Mouse (Mus musculus): ENCODE measurements around the gene Tmem132c.
"Not testable (repeated sequence)": the region's sequence is repeated elsewhere in the genome, so short reads cannot be mapped to it uniquely, and the experiment has no call there.

The Tmem132c gene

DNA sequence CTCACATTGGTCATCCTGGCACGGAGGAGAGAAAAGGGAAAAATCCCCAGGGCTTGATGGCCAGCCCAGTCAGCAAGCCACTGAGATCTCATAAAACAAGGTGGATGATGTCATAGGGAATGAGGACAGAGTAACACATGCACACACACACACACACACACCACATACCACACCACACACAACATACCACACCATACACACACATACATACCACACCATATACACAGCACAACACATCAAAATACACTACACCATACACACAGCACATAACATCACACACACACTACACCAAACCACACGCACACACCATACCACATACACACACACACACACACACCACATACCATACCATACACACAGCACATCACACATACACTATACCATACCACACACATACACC, 104.8 kb downstream of the Tmem132c start:
- no peak for DNase-seq (ENCODE audit: low spot score)

GRCm38 (mm10) chr5:127347053-127347748, 105.6 kb downstream of the Tmem132c start:
- DNase-seq (ENCODE audit: low spot score): no peak

- DNase-seq (ENCODE audit: low spot score): no peak
Observed at GRCm38 (mm10) chr5:127349221-127350065, 107.8 kb downstream of the Tmem132c start.

- no peak for DNase-seq (ENCODE audit: low spot score)
Observed at GRCm38 (mm10) chr5:127353002-127353401, 111.4 kb downstream of the Tmem132c start.

- DNase-seq (ENCODE audit: low spot score): peak; percentile 54
Observed at GRCm38 (mm10) chr5:127355836-127356235, 114.2 kb downstream of the Tmem132c start.

GRCm38 (mm10) chr5:127357878-127358277, 116.3 kb downstream of the Tmem132c start:
- not testable (repeated sequence) for DNase-seq (ENCODE audit: low spot score)

- DNase-seq (ENCODE audit: low spot score): no peak
Observed at GRCm38 (mm10) chr5:127361145-127361544, 119.5 kb downstream of the Tmem132c start.

DNA sequence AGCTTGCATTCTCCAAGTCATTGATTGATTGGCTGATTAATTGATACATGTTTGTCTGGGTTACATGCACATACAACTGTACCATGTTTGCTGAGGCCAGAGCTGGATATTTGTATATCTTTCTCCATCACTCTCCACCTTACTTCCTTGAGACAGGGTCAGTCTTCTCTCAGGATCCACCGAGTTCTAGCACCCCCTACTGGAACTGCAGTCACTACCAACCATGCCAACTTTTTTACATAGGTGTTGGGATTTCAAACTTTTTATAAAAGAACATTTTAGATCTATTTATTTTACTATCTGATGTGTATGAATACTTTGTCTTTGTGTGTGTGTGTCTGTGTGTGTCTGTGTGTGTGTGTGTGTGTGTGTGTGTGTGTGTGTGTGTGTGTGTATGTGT, 123.5 kb downstream of the Tmem132c start:
- no peak for DNase-seq (ENCODE audit: low spot score)

GRCm38 (mm10) chr5:127368191-127368590, 126.6 kb downstream of the Tmem132c start:
- DNase-seq (ENCODE audit: low spot score): no peak

DNA sequence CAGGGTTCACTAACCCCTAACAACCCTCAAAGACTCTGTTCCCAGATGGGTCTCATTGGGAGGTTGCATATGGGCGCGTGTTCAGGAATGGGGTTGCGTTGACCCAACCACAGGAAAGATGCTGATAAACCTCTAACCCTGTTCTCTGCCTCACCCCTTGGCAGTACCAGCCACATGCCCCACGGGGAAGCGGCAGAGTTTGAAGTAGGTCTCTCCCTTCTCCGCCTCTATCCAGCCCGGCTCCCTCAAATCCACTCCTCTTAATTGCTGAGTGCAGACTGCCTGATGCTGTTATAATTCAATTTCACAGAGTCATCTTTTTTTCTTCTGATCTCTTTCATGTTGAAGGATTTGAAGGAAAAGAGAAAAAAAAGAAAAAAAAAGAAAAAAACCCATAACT, 128.2 kb downstream of the Tmem132c start:
- DNase-seq (ENCODE audit: low spot score): no peak

DNA sequence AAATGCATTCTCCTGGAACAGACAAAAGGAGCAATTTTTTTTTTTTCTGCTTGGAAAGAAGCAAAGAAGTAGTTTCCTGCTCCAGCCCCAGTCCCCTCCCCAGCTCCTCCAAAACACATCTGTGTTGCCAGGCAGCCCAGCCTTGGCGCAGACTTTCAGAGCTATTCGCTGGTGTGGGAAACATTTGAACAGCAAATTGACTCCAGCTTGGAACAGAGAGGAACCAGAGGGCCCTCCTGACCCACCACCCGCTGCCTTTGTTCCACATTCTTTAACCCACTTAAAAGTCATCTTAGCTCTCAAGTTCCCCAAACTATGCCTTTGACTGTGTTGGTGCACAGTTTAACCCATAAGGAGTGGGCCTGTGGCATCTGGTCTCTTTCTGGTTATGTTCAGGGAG, 128.9 kb downstream of the Tmem132c start:
- peak; percentile 83 for DNase-seq (ENCODE audit: low spot score)

GRCm38 (mm10) chr5:127374251-127374650, 132.6 kb downstream of the Tmem132c start:
- no peak for DNase-seq (ENCODE audit: low spot score)

DNA sequence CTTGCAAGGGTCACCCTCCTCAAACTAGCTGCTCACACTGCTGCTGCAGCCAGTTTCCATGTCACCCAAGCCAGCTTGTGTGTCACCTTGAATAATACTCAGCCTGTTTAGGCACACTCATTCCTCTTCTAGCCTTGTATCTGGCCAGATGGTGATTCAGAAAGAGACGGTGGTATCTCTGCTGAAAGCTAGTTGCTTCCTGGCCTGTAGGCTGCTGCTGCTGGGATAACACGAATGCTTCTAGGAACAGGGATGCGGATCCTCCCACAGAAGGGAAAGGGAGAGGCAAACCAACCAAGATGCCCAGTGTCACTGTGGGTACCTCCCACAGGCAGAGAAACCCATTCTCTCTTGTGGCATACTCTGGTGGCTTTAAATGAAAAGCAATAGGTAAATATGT, 134.0 kb downstream of the Tmem132c start:
- DNase-seq (ENCODE audit: low spot score): no peak

DNA sequence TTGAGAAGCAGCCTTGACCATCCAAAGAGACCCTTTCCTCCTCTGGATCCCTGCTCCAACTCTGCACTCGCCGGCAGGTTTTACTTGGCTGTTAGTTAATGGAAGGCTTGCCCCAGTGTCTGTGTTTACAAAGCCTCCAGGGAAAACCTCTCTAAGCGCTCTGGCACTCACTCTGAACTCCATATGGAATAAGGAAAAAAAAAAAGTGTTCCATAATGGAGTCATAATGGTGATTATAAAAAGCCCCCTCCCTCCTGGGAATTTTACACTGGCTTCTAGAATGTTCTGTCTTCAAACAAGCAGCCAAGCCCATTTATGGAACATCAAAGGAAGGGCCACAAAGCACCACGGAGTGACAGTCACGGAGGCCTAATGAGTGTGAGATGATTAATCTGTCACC, 136.9 kb downstream of the Tmem132c start:
- no peak for DNase-seq (ENCODE audit: low spot score)

- no peak for DNase-seq (ENCODE audit: low spot score)
Observed at GRCm38 (mm10) chr5:127379351-127379750, 137.7 kb downstream of the Tmem132c start.

- DNase-seq (ENCODE audit: low spot score): no peak
Observed at GRCm38 (mm10) chr5:127381216-127381615, 139.6 kb downstream of the Tmem132c start.

GRCm38 (mm10) chr5:127382571-127382970, 141.0 kb downstream of the Tmem132c start:
- no peak for DNase-seq (ENCODE audit: low spot score)

- no peak for DNase-seq (ENCODE audit: low spot score)
Observed at GRCm38 (mm10) chr5:127391187-127391586, 149.6 kb downstream of the Tmem132c start.

DNA sequence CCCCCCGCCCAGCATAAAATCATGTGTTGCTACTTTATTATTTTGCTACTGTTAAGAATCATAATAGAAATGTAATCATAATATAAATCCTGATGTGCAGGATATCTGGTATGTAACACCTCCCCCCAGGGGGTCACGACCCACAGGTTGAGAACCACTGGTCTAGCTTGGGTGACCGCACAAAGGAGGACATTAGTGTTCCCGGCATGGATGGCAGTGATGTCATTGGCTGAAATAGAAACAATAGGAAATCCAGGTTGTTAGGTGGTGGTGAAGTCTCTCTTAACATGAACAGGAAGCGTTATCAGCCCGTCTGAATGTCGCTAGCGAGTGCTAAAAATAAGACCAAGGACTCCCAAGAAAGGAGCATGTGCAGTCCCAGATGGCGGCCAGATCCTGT, 155.3 kb downstream of the Tmem132c start:
- DNase-seq (ENCODE audit: low spot score): no peak

DNA sequence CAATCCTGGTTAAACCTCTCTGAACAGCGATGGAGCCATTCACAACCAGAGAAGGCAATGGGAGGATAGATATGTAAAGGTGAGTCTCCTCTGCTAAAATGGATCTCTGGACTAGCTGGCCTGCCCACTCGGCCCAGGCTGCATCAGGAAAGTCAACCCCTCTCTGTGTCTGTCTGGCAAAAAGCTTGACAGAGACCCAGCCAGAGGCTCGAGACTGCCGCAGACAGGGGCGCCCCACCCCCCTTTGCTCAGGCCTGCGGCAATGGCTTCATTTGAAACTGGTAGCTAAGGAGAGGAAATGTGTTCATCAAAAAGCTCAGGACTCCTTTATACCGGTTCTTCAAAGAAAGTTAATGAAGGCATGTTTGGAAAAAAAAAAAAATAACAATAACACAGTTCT, 156.4 kb downstream of the Tmem132c start:
- DNase-seq (ENCODE audit: low spot score): peak; percentile 64

GRCm38 (mm10) chr5:127405391-127406000, 163.9 kb downstream of the Tmem132c start:
- DNase-seq (ENCODE audit: low spot score): peak; percentile 48

- DNase-seq (ENCODE audit: low spot score): peak; percentile 75
Observed at GRCm38 (mm10) chr5:127406014-127406655, 164.5 kb downstream of the Tmem132c start.

Measured in embryo, embryonic 10.5 days (tissue).